8 mouse cellular contexts compared by ENCODE assay signal in the genomic region with DNA sequence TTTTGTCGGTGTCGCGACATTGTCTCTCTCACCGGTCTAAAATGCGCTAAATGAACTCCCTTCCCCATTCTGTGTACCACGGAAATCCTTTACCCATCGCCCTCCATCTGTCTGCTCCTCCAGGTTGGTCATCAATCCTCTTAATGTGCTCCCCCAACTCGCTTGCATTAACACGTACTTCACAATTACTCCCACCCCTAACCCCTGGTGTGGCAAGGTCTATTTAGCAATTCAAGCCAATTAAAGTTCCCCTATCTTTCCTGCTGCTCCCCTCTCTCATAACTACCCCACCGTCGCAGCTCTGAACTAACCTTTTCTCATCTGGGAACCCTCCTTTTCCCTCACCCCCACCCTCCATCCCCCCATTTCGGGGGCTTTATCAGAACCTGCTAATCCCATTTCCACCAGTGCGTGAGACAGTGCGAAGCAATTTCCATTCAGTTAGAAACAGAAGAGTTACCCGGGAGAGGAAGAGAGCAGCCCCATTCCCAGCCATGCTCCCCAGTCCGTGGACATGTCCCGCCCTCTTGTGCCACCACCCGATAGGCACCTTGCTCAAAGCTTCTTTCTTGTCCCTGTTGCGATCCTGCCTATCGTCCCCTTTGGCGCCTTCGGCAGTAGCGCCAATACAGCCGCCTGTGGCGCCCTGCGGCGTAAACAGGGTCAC. TPM values are rescaled to one million over a fixed set of nuclear protein-coding genes. Genes with fewer than 3 reads are reported as not detected.
DNase-seq lines count a peak whose midpoint lies in the region; ATAC-seq and TF ChIP-seq lines count a peak whose summit lies in the region.

No protein-coding gene starts in this region.

- peak overlapping the region; percentile 60 for H3K4me3 ChIP-seq in spleen, adult 2 months (ENCODE audit: extremely low read depth, insufficient read depth, insufficient read length)
- H3K4me3 ChIP-seq in limb, embryonic 13.5 days = peak overlapping the region; percentile 56
- H3K4me3 ChIP-seq in small intestine, adult 2 months (ENCODE audit: low read depth, low read length) = peak overlapping the region; percentile 94

- peak; percentile 21 for DNase-seq in cerebellum, adult 8-10 months
- no peak for DNase-seq in cerebellum, postnatal 4 days (ENCODE audit: low spot score in 2 of 2)
- DNase-seq in spleen, adult 2 months (ENCODE audit: low read depth in 1 of 2, low spot score in 2 of 2) = no peak
- no peak for DNase-seq in spleen, adult 12 weeks (ENCODE audit: low spot score)
- no peak for DNase-seq in cerebellum, adult 9-10 months
- DNase-seq in cerebellum, adult 11-12 months = no peak

- TF ChIP-seq CTCF in spleen, adult 2 months (IDR thresholded peaks at IDR 0.05; ENCODE audit: extremely low read depth, insufficient read depth, insufficient read length, insufficient replicate concordance) = no peak
- TF ChIP-seq CTCF in small intestine, adult 2 months (IDR thresholded peaks at IDR 0.05; ENCODE audit: extremely low read depth, insufficient read length, insufficient replicate concordance, low read depth, low read length) = no peak

- 19% methylated on average over 27 of the region's 27 CpGs for WGBS in spleen, adult 2 months
- WGBS in limb, embryonic 13.5 days = 13% methylated on average over 27 of the region's 27 CpGs
- 6% methylated on average over 27 of the region's 27 CpGs for WGBS in small intestine, adult 2 months

- ATAC-seq in limb, embryonic 13.5 days (ENCODE audit: low FRiP score, low read depth) = peak; percentile 58

- H3K4me2 ChIP-seq in limb, embryonic 13.5 days (replicated peaks) = peak overlapping the region; percentile 62

- no peaks in the 10 kb centered on the region for H3K36me3 ChIP-seq in spleen, adult 2 months (ENCODE audit: control insufficient read depth, insufficient read depth, low read length)
- H3K36me3 ChIP-seq in limb, embryonic 13.5 days = no peaks in the 10 kb centered on the region; the same call in 1 of the 2 replicates
- H3K36me3 ChIP-seq in small intestine, adult 2 months (ENCODE audit: control insufficient read depth, insufficient read depth, low read length) = 0 out of 2 replicates have a peak, but pooled peaks cover 3% of the 10 kb centered on the region

- no peaks in the 10 kb centered on the region for H3K27me3 ChIP-seq in spleen, adult 2 months (ENCODE audit: control insufficient read depth, insufficient read depth, low read length)
- H3K27me3 ChIP-seq in limb, embryonic 13.5 days = no peaks in the 10 kb centered on the region
- no peaks in the 10 kb centered on the region for H3K27me3 ChIP-seq in small intestine, adult 2 months (ENCODE audit: control insufficient read depth, insufficient read depth, low read length)

- H3K9me3 ChIP-seq in limb, embryonic 13.5 days = no peaks in the 10 kb centered on the region

- no peak for TF ChIP-seq POLR2A in spleen, adult 2 months (IDR thresholded peaks at IDR 0.05; ENCODE audit: low read depth, low read length)
- TF ChIP-seq POLR2A in small intestine, adult 2 months (IDR thresholded peaks at IDR 0.05; ENCODE audit: low read depth, low read length) = no peak

- no peaks in the 10 kb centered on the region for H3K4me1 ChIP-seq in spleen, adult 2 months (ENCODE audit: control insufficient read depth, insufficient read depth, insufficient read length)
- no peaks in the 10 kb centered on the region for H3K4me1 ChIP-seq in limb, embryonic 13.5 days
- H3K4me1 ChIP-seq in small intestine, adult 2 months (ENCODE audit: control insufficient read depth, insufficient read depth, insufficient read length, low read length) = 0 out of 2 replicates have a peak, but pooled peaks cover 2% of the 10 kb centered on the region

- H3K9ac ChIP-seq in limb, embryonic 13.5 days = peak overlapping the region; percentile 68

- H3K27ac ChIP-seq in spleen, adult 2 months (ENCODE audit: insufficient read depth, low read length) = peak overlapping the region; percentile 85
- peak overlapping the region; percentile 74 for H3K27ac ChIP-seq in limb, embryonic 13.5 days
- peak overlapping the region; percentile 91 for H3K27ac ChIP-seq in small intestine, adult 2 months (ENCODE audit: insufficient read depth, low read depth, low read length)

RNA-seq across cellular contexts. Expression of a gene that starts 0.5 kb away (rescaled TPM):
- 2.7 TPM in 2 replicates for polyA plus RNA-seq in spleen, adult 2 months (2012; rRNA removed)
- polyA plus RNA-seq in limb, embryonic 13.5 days (2015; fragmentation: Nextera tagmentation; extraction: Ambion mirVana) = 17.4 and 19.7 TPM in 2 replicates
- 0.29 and 0.75 TPM in 2 replicates for polyA plus RNA-seq in small intestine, adult 2 months (2012; rRNA removed)

RNA-seq across cellular contexts. Expression of a gene that starts 16.9 kb away (rescaled TPM):
- polyA plus RNA-seq in spleen, adult 2 months (2012; rRNA removed) = 1.3 and 1.8 TPM in 2 replicates
- 16.4 and 16.6 TPM in 2 replicates for polyA plus RNA-seq in limb, embryonic 13.5 days (2015; fragmentation: Nextera tagmentation; extraction: Ambion mirVana)
- 0.47 and 1.1 TPM in 2 replicates for polyA plus RNA-seq in small intestine, adult 2 months (2012; rRNA removed)

RNA-seq across cellular contexts. Expression of a gene that starts 24.5 kb away (rescaled TPM):
- 47.1 and 62.8 TPM in 2 replicates for polyA plus RNA-seq in spleen, adult 2 months (2012; rRNA removed)
- 482 and 503 TPM in 2 replicates for polyA plus RNA-seq in limb, embryonic 13.5 days (2015; fragmentation: Nextera tagmentation; extraction: Ambion mirVana)
- polyA plus RNA-seq in small intestine, adult 2 months (2012; rRNA removed) = 2.5 and 4.4 TPM in 2 replicates

RNA-seq across cellular contexts. Expression of a gene that starts 59.0 kb away (rescaled TPM):
- not detected in 2 replicates for polyA plus RNA-seq in spleen, adult 2 months (2012; rRNA removed)
- polyA plus RNA-seq in limb, embryonic 13.5 days (2015; fragmentation: Nextera tagmentation; extraction: Ambion mirVana) = not detected in 2 replicates
- not detected in 2 replicates for polyA plus RNA-seq in small intestine, adult 2 months (2012; rRNA removed)
